Mouse (Mus musculus) MEL (cell line): ENCODE data around the gene Exoc3l2.
A peak's percentile ranks its signal among the peaks of the same experiment; 100 is the strongest.

Experiments used
- CTCF ChIP-seq, 3 experiments: IDR thresholded peaks in 2 of 3; conservative IDR thresholded peaks in 1 of 3; 2 replicates each; pipeline ENCODE4 v1.5.1; 2011 to 2012; ENCODE audit warnings: low read length in 3 of 3, low read depth in 2 of 3, mild to moderate bottlenecking in 2 of 3, improper control_type of control experiment in 1 of 3, inconsistent platforms in 1 of 3, mixed read lengths in 1 of 3, moderate library complexity in 1 of 3; ENCODE audit not compliant: control insufficient read depth in 1 of 3, insufficient read depth in 1 of 3, poor library complexity in 1 of 3, severe bottlenecking in 1 of 3
- GATA1 ChIP-seq: IDR thresholded peaks from 2 replicates; pipeline ENCODE4 v1.6.1; 2011; ENCODE audit warnings: low read depth, low read length, improper control_type of control experiment
- HCFC1 ChIP-seq: IDR thresholded peaks from 2 replicates; pipeline ENCODE4 v1.6.1; 2012; ENCODE audit warnings: low read depth, mild to moderate bottlenecking, inconsistent platforms, low read length, improper control_type of control experiment, moderate library complexity
- POLR2A ChIP-seq, 2 experiments: IDR thresholded peaks; 2 replicates each; pipeline ENCODE4 v1.6.1; 2011 to 2012; ENCODE audit warnings: low read length in 2 of 2, mild to moderate bottlenecking in 2 of 2, control low read depth in 1 of 2, improper control_type of control experiment in 1 of 2, low read depth in 1 of 2, moderate library complexity in 1 of 2; ENCODE audit not compliant: control insufficient read depth in 1 of 2, insufficient read depth in 1 of 2, poor library complexity in 1 of 2
- USF1 ChIP-seq: IDR thresholded peaks from 2 replicates; pipeline ENCODE4 v1.6.1; 2014; ENCODE audit warnings: low read depth, mild to moderate bottlenecking, inconsistent platforms, low read length, improper control_type of control experiment, moderate library complexity
- ZKSCAN1 ChIP-seq: IDR thresholded peaks from 2 replicates; pipeline ENCODE4 v1.6.1; 2012; ENCODE audit warnings: low read depth, mild to moderate bottlenecking, inconsistent platforms, low read length, improper control_type of control experiment, moderate library complexity
- ZMIZ1 ChIP-seq: IDR thresholded peaks from 2 replicates; pipeline ENCODE4 v1.6.1; 2012; ENCODE audit warnings: low read depth, mild to moderate bottlenecking, inconsistent platforms, low read length, improper control_type of control experiment, moderate library complexity
- ZNF384 ChIP-seq: IDR thresholded peaks from 2 replicates; pipeline ENCODE4 v1.6.1; 2012; ENCODE audit warnings: low read depth, mild to moderate bottlenecking, inconsistent platforms, low read length, improper control_type of control experiment

- TF ChIP-seq ZKSCAN1 (no peak), POLR2A (IDR thresholded peaks at IDR 0.05; ENCODE audit: control insufficient read depth in 1 of 2, insufficient read depth in 1 of 2, low read depth in 1 of 2, low read length in 2 of 2, poor library complexity in 1 of 2) (no peak), CTCF (IDR thresholded peaks at IDR 0.05 in 2 of 3, conservative IDR thresholded peaks at IDR 0.05 in 1 of 3; ENCODE audit: control insufficient read depth in 1 of 3, insufficient read depth in 1 of 3, low read depth in 2 of 3, low read length in 3 of 3, poor library complexity in 1 of 3, severe bottlenecking in 1 of 3) (no peak), ZMIZ1 (no peak), HCFC1 (no peak), USF1 (peak; percentile 66), ZNF384 (no peak), GATA1 (no peak)
Observed at GRCm38 (mm10) chr7:19426888-19427287, 36.2 kb upstream of the Exoc3l2 start.
